Mouse (Mus musculus): Measurements from ENCODE around the gene Cdc27. TPM values are rescaled to one million over a fixed set of nuclear protein-coding genes. Genes with fewer than 3 reads are reported as not detected.

Gene Cdc27
- polyA plus RNA-seq, 1 experiment from 2014 or later = 44.7 TPM

DNA sequence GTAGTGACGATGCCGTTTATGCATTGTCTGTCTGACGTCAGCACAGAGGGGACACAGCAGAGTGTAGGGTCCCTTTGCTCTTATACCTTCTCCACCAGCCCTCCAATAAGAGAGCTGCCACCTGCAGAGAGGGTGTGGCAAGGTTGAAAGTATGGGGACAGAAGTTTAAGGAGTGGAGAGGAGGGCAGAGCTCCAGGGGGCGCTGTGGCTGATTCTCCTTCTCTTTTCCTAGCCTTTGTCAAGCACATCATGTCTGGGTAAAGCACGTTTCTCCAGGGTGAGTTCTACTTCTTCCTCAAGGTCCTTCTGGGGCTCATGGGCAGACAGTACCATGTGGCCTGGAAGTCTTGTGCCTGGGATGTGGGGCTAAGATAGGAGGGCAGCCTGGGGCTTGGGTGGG is 35.1 kb upstream of the Cdc27 start:
- no peaks in the 10 kb centered on the region; the same call in 1 of the 2 replicates for H3K9me3 ChIP-seq (ENCODE audit: control insufficient read depth, low read length)
- H3K27ac ChIP-seq (replicated peaks; ENCODE audit: low read depth, low read length) = no peak overlapping the region
- H3K4me1 ChIP-seq (ENCODE audit: control insufficient read depth, insufficient read depth, low read length) = peaks cover 12% of the 10 kb centered on the region; the same call in 1 of the 2 replicates
- DNase-seq (ENCODE audit: low spot score) = no peak
- no peak for ATAC-seq (ENCODE audit: low read depth)
- no peak overlapping the region for H3K9ac ChIP-seq (ENCODE audit: low read depth, low read length)
- H3K36me3 ChIP-seq (ENCODE audit: control insufficient read depth, insufficient read depth, low read length) = no peaks in the 10 kb centered on the region
- H3K27me3 ChIP-seq (replicated peaks; ENCODE audit: control insufficient read depth, insufficient read depth, low read length) = no peaks in the 10 kb centered on the region
- no peak overlapping the region for H3K4me3 ChIP-seq (ENCODE audit: low read depth, low read length)
- no peak overlapping the region for H3K4me2 ChIP-seq (ENCODE audit: low read depth, low read length)
- WGBS = 72% methylated on average over 5 of the region's 5 CpGs

DNA sequence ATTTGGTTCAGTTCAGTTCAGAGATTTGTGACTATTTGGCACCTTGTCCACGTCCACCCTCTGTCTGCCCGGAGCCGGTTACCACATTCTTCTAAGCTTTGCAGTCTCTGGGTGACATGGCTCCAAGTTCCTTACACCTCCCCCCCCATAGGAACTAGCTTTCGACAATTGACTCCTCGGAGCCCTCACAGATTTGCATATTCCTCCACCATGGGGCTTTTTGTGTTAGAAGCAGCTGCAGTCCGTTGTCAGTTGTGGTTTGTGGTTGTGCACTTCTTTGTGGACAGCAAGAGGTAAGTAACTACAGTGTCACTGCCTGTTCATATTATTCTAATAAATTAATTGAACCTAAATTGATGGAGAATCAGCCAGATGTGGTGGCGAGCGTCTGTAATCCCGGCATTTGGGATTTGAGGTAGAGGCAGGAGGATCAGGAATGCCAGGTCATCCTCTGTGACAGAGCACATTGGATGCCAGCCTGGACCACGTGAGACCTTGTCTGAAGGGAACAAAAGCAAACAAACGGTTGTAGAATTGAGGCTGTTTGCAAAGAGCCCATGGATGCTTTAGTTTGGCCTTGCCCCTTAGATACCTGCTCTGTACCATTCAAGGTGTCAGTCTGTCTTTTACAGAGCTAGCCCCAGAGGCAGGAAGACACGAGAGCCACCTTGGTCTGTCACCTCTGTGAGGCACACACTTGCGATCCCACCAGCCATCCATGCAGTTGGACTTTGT is 32.4 kb upstream of the Cdc27 start:
- Histone ChIP-seq H3K9me3 (ENCODE audit: control insufficient read depth, low read length) (no peaks in the 10 kb centered on the region), H3K4me1 (ENCODE audit: control insufficient read depth, insufficient read depth, low read length) (peaks cover 12% of the 10 kb centered on the region; the same call in 1 of the 2 replicates), H3K27ac (replicated peaks; ENCODE audit: low read depth, low read length) (no peak overlapping the region), H3K36me3 (ENCODE audit: control insufficient read depth, insufficient read depth, low read length) (no peaks in the 10 kb centered on the region), H3K9ac (ENCODE audit: low read depth, low read length) (no peak overlapping the region), H3K27me3 (replicated peaks; ENCODE audit: control insufficient read depth, insufficient read depth, low read length) (no peaks in the 10 kb centered on the region), H3K4me2 (ENCODE audit: low read depth, low read length) (no peak overlapping the region), H3K4me3 (ENCODE audit: low read depth, low read length) (no peak overlapping the region)
- ATAC-seq (ENCODE audit: low read depth) (no peak), DNase-seq (ENCODE audit: low spot score) (no peak)
- WGBS = 60% methylated on average over 13 of the region's 13 CpGs

DNA sequence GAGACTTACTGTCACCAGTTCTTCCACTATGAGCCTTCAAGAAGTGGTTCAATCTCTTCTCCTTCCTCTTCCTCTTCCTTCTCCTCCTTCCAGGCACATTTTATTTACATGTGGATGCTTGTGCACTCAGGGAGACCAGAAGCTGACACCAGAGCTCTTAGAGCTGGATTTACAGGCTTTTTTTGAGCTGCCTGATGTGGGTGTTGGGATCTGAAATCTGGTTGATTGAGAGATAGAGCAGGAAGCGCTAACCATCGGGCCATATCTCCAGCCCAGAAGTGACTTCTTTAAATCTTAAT is 31.8 kb upstream of the Cdc27 start:
- Histone ChIP-seq H3K4me1 (ENCODE audit: control insufficient read depth, insufficient read depth, low read length) (peaks cover 12% of the 10 kb centered on the region; the same call in 1 of the 2 replicates), H3K27me3 (replicated peaks; ENCODE audit: control insufficient read depth, insufficient read depth, low read length) (no peaks in the 10 kb centered on the region), H3K36me3 (ENCODE audit: control insufficient read depth, insufficient read depth, low read length) (no peaks in the 10 kb centered on the region), H3K9me3 (ENCODE audit: control insufficient read depth, low read length) (no peaks in the 10 kb centered on the region), H3K9ac (ENCODE audit: low read depth, low read length) (no peak overlapping the region), H3K4me3 (ENCODE audit: low read depth, low read length) (no peak overlapping the region), H3K4me2 (ENCODE audit: low read depth, low read length) (no peak overlapping the region), H3K27ac (replicated peaks; ENCODE audit: low read depth, low read length) (no peak overlapping the region)
- DNase-seq (ENCODE audit: low spot score) (no peak), ATAC-seq (ENCODE audit: low read depth) (no peak)
- WGBS = 82% methylated on average over 2 of the region's 2 CpGs

DNA sequence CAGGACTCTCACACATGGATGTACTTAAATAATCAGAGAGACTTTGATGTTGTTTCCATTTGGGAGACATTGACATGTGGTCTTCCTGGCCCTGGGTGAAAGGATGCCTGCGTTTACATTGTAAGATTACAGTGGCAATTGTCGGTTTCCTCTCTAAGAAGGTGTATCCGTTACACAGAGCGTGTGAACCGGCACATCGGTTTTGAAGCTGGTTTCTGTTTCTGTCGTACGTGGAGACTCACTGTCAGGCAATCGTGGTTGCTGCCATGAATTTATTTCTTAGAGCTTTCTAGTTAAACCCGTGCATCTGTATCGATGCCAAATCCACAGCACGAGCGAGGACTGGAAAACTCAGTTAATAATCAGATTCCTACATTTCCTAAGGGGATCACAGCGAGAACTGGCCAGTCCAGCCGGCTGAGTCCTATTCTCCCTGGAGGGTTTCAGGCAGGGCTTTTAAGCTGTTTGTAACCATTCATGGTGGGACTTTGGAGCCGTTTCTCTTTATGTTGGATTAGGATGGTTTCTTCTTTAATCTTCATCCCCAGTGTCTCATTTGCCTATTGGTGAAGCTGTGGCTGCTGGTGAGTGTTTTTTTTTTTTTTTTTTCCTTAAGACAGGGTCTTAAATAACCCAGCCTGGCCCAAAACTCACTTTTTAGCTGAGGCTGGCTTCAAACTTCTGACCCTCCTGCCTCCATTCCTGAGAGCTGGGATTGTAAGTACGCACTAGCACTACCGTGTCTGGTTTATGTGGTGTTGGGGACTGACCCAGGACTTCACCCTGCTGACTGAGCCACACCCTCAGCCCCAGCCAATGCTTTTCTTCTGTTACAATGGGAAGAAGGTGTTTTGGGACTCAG is 31.3 kb upstream of the Cdc27 start:
- H3K4me2 ChIP-seq (ENCODE audit: low read depth, low read length) = peak overlapping the region; percentile 50
- 21% methylated on average over 18 of the region's 18 CpGs for WGBS
- ATAC-seq (ENCODE audit: low read depth) (no peak), DNase-seq (ENCODE audit: low spot score) (peak; percentile 74)
- H3K4me3 ChIP-seq (ENCODE audit: low read depth, low read length) = peak overlapping the region; percentile 21
- no peaks in the 10 kb centered on the region for H3K27me3 ChIP-seq (replicated peaks; ENCODE audit: control insufficient read depth, insufficient read depth, low read length)
- peak overlapping the region; percentile 32; the same call in 1 of the 2 replicates for H3K9ac ChIP-seq (ENCODE audit: low read depth, low read length)
- H3K9me3 ChIP-seq (ENCODE audit: control insufficient read depth, low read length) = no peaks in the 10 kb centered on the region
- H3K27ac ChIP-seq (replicated peaks; ENCODE audit: low read depth, low read length) = no peak overlapping the region
- H3K4me1 ChIP-seq (ENCODE audit: control insufficient read depth, insufficient read depth, low read length) = peaks cover 12% of the 10 kb centered on the region; the same call in 1 of the 2 replicates
- H3K36me3 ChIP-seq (ENCODE audit: control insufficient read depth, insufficient read depth, low read length) = no peaks in the 10 kb centered on the region

DNA sequence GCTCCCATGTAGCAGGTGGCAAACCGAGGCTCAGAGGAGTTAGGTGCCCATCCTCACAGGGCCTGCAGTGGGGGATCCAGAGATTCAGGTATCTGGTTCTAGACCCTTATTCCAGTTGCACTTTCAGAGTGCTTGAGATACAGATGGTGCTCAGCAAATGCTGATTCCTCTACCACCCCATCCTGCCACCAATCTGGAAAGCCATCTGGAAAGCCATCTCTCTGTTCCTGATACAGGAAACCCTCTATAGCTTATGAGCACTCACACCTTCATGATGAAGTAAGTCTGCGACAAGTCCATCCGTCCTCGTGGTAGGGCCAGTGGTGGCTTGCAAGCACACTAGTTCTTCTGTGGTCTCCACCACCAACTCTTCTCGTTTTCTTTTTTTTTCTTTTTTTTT is 30.2 kb upstream of the Cdc27 start:
- 90% methylated on average over 5 of the region's 5 CpGs for whole genome bisulfite sequencing
- Histone ChIP-seq H3K36me3 (ENCODE audit: control insufficient read depth, insufficient read depth, low read length) (no peaks in the 10 kb centered on the region), H3K27ac (replicated peaks; ENCODE audit: low read depth, low read length) (no peak overlapping the region), H3K9ac (ENCODE audit: low read depth, low read length) (no peak overlapping the region), H3K4me1 (ENCODE audit: control insufficient read depth, insufficient read depth, low read length) (peaks cover 12% of the 10 kb centered on the region; the same call in 1 of the 2 replicates), H3K27me3 (replicated peaks; ENCODE audit: control insufficient read depth, insufficient read depth, low read length) (no peaks in the 10 kb centered on the region), H3K9me3 (ENCODE audit: control insufficient read depth, low read length) (no peaks in the 10 kb centered on the region), H3K4me2 (ENCODE audit: low read depth, low read length) (no peak overlapping the region), H3K4me3 (ENCODE audit: low read depth, low read length) (no peak overlapping the region)
- no peak for DNase-seq (ENCODE audit: low spot score)
- ATAC-seq (ENCODE audit: low read depth) = no peak

DNA sequence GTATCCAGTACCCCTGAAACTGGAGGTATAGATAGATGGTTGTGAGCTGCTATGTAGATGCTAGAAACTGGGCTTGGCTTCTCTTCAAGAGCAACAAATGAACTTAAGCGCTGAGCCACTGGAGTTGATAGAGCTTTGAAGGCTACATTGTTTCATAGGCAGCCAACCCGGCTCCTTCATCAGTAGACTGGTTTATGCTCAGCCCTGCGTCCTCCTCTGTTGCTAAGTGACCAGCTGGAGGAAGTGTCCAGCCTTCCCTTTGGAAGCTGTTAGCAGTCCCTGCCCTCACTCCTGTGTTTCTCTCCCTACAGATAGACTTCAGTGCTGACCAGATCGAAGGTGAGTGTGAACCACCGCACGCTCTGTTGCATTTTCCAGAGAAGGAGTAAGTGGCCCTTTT is 29.7 kb upstream of the Cdc27 start:
- Histone ChIP-seq H3K9me3 (ENCODE audit: control insufficient read depth, low read length) (no peaks in the 10 kb centered on the region), H3K27me3 (replicated peaks; ENCODE audit: control insufficient read depth, insufficient read depth, low read length) (no peaks in the 10 kb centered on the region), H3K4me2 (ENCODE audit: low read depth, low read length) (no peak overlapping the region), H3K36me3 (ENCODE audit: control insufficient read depth, insufficient read depth, low read length) (no peaks in the 10 kb centered on the region), H3K4me3 (ENCODE audit: low read depth, low read length) (no peak overlapping the region), H3K4me1 (ENCODE audit: control insufficient read depth, insufficient read depth, low read length) (peaks cover 12% of the 10 kb centered on the region; the same call in 1 of the 2 replicates), H3K27ac (replicated peaks; ENCODE audit: low read depth, low read length) (no peak overlapping the region), H3K9ac (ENCODE audit: low read depth, low read length) (no peak overlapping the region)
- DNase-seq (ENCODE audit: low spot score) (peak; percentile 17), ATAC-seq (ENCODE audit: low read depth) (no peak)
- WGBS = 72% methylated on average over 6 of the region's 6 CpGs

DNA sequence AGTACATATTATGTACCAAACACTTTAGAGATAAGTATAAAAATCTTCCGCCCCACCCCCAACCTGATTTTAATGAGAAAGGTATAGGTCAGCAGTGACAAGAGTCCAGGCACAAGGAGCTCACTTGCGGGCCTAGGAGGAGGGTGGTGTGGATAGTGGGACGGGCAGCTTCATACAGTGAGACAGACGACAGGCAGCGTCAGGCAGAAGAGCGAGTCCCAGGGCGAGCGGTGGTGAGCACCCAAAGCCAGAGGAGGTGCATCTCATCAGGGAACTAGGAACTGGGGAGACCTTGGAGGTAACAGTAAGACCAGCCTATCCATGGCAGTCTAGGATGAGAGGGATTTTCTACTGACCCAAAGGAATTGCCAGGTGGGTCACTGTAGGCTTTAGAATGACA is 29.2 kb upstream of the Cdc27 start:
- no peaks in the 10 kb centered on the region for H3K9me3 ChIP-seq (ENCODE audit: control insufficient read depth, low read length)
- ATAC-seq (ENCODE audit: low read depth) (no peak), DNase-seq (ENCODE audit: low spot score) (no peak)
- H3K4me2 ChIP-seq (ENCODE audit: low read depth, low read length) = no peak overlapping the region
- H3K27ac ChIP-seq (replicated peaks; ENCODE audit: low read depth, low read length) = no peak overlapping the region
- H3K4me3 ChIP-seq (ENCODE audit: low read depth, low read length) = no peak overlapping the region
- H3K9ac ChIP-seq (ENCODE audit: low read depth, low read length) = no peak overlapping the region
- no peaks in the 10 kb centered on the region for H3K36me3 ChIP-seq (ENCODE audit: control insufficient read depth, insufficient read depth, low read length)
- 94% methylated on average over 8 of the region's 8 CpGs for WGBS
- H3K4me1 ChIP-seq (ENCODE audit: control insufficient read depth, insufficient read depth, low read length) = peaks cover 12% of the 10 kb centered on the region; the same call in 1 of the 2 replicates
- no peaks in the 10 kb centered on the region for H3K27me3 ChIP-seq (replicated peaks; ENCODE audit: control insufficient read depth, insufficient read depth, low read length)

DNA sequence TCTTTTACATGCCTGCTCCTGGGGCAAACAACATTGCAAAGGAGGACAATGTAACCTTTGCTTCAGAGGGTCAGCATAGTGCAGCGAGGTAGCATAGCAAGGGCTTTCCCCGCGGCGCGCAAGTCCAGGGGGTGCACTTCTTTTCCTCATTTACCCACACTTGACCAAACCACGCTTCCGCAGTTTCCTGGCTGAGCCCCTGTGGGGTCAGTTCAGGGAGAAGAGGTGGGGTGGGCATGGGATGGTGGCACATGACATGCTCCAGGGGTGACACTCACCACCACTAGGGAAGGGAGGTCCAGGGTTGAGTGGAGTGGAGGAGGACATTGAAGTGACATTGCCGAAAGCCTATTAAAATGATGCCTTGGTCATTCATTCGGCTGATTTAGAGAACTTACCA is 28.7 kb upstream of the Cdc27 start:
- Histone ChIP-seq H3K9ac (ENCODE audit: low read depth, low read length) (no peak overlapping the region), H3K27me3 (replicated peaks; ENCODE audit: control insufficient read depth, insufficient read depth, low read length) (no peaks in the 10 kb centered on the region), H3K4me2 (ENCODE audit: low read depth, low read length) (no peak overlapping the region), H3K4me1 (ENCODE audit: control insufficient read depth, insufficient read depth, low read length) (peaks cover 12% of the 10 kb centered on the region; the same call in 1 of the 2 replicates), H3K4me3 (ENCODE audit: low read depth, low read length) (no peak overlapping the region), H3K9me3 (ENCODE audit: control insufficient read depth, low read length) (no peaks in the 10 kb centered on the region), H3K36me3 (ENCODE audit: control insufficient read depth, insufficient read depth, low read length) (no peaks in the 10 kb centered on the region), H3K27ac (replicated peaks; ENCODE audit: low read depth, low read length) (no peak overlapping the region)
- 93% methylated on average over 9 of the region's 9 CpGs for WGBS
- DNase-seq (ENCODE audit: low spot score) (no peak), ATAC-seq (ENCODE audit: low read depth) (no peak)
